Mouse (Mus musculus) liver, embryonic 14.5 days (tissue): Measurements from ENCODE around the gene Fhl3. TPM values are rescaled to one million over a fixed set of nuclear protein-coding genes. Genes with fewer than 3 reads are reported as not detected.
A peak's percentile ranks its signal among the peaks of the same experiment; 100 is the strongest.

Experiments
- ATAC-seq: fragments of 200-750 bp; cut with Nextera tagmentation; 2 replicates; pipeline ENCODE4 v1.8.0; 2017; ENCODE audit warnings: moderate number of reproducible peaks, mild to moderate bottlenecking, moderate library complexity; ENCODE audit not compliant: insufficient read depth
- DNase-seq, 3 experiments: peaks; one replicate each; pipeline ENCODE4 v3.0.0-alpha.2; 2012 to 2013; ENCODE audit warnings: low read depth in 3 of 3, low spot score in 3 of 3
- H3K27ac ChIP-seq: fragments of 300-500 bp; sonication (generic); 2 replicates; pipeline ENCODE4 v1.5.1; 2014; ENCODE audit warnings: moderate library complexity, mild to moderate bottlenecking, control low read depth, inconsistent platforms
- H3K27me3 ChIP-seq: fragments of 300-500 bp; sonication (generic); 2 replicates; pipeline ENCODE4 v1.6.1; 2014; ENCODE audit warnings: mild to moderate bottlenecking, low read length, moderate library complexity; ENCODE audit not compliant: control insufficient read depth, insufficient read depth
- H3K36me3 ChIP-seq: fragments of 300-500 bp; sonication (generic); replicated peaks from 2 replicates; pipeline ENCODE4 v1.6.1; 2014; ENCODE audit warnings: low read depth; ENCODE audit not compliant: control insufficient read depth, insufficient read depth
- H3K4me1 ChIP-seq, 2 experiments: fragments of 200-500 bp in 1 of 2; fragments of 300-500 bp in 1 of 2; sonication (generic) in 1 of 2; replicated peaks; 2 replicates each; pipeline ENCODE4 v1.6.1; 2012 to 2014; ENCODE audit warnings: antibody characterized with exemption in 1 of 2, inconsistent platforms in 1 of 2, low read length in 1 of 2; ENCODE audit not compliant: control insufficient read depth in 2 of 2, insufficient read depth in 2 of 2
- H3K4me2 ChIP-seq: fragments of 300-500 bp; sonication (generic); 2 replicates; pipeline ENCODE4 v1.6.1; 2014; ENCODE audit warnings: low read depth, mild to moderate bottlenecking, control low read depth, moderate library complexity
- H3K4me3 ChIP-seq, 2 experiments: fragments of 200-500 bp in 1 of 2; fragments of 300-500 bp in 1 of 2; sonication (generic) in 1 of 2; 2 replicates each; pipeline ENCODE4 v1.5.1; 2012 to 2014; ENCODE audit warnings: low read depth in 2 of 2, low read length in 2 of 2, mild to moderate bottlenecking in 2 of 2, control low read depth in 1 of 2, inconsistent platforms in 1 of 2, moderate library complexity in 1 of 2; ENCODE audit not compliant: insufficient read depth in 1 of 2
- H3K9ac ChIP-seq: fragments of 300-500 bp; sonication (generic); replicated peaks from 2 replicates; pipeline ENCODE4 v1.6.1; 2014; ENCODE audit warnings: mild to moderate bottlenecking, control low read depth, moderate library complexity
- H3K9me3 ChIP-seq: fragments of 300-500 bp; sonication (generic); 2 replicates; pipeline ENCODE4 v1.6.1; 2016; ENCODE audit warnings: low read length, mixed read lengths; ENCODE audit not compliant: control insufficient read depth
- CTCF ChIP-seq: IDR thresholded peaks from 2 replicates; pipeline ENCODE4 v1.5.1; 2016; ENCODE audit warnings: antibody characterized with exemption, low read depth, control low read depth
- EP300 ChIP-seq: IDR thresholded peaks from 2 replicates; pipeline ENCODE4 v1.6.1; 2016; ENCODE audit warnings: antibody characterized with exemption, low read depth
- WGBS: fragments of 180-500 bp; shearing (Covaris S2); extraction: QIAGEN DNeasy Blood & Tissue Kit; methylation state at CpG from one replicate; pipeline ENCODE4 v1.1.7; 2014; ENCODE audit not compliant: insufficient replicate concordance; 5-methylcytosine and 5-hydroxymethylcytosine counted together
- polyA plus RNA-seq, 2 experiments: library from polyadenylated mRNA; depleted of rRNA in 1 of 2; stranded (reverse) in 1 of 2; unstranded in 1 of 2; fragments of >200 nt; fragmentation: Nextera tagmentation in 1 of 2; extraction: Ambion mirVana in 1 of 2; gene quantifications; 2 replicates each; pipeline versions ENCODE4 v1.2.1 to v1.2.3; 2012 to 2014

Fhl3 gene
- polyA plus RNA-seq, 2 experiments: 2.7 to 2.8 TPM

GRCm38 (mm10) chr4:124692416-124692861, 8.1 kb upstream of the Fhl3 start:
- WGBS: 50% methylated on average over 3 of the region's 3 CpGs
- Histone ChIP-seq H3K4me1 (peaks cover 7 to 18% of the 10 kb centered on the region in 2 experiments; a peak in 3 of 4 replicates), H3K9ac (peak overlapping the region; percentile 69), H3K4me3 (peak overlapping the region; percentile 67 to 88), H3K9me3 (no peaks in the 10 kb centered on the region), H3K36me3 (no peaks in the 10 kb centered on the region; the same call in 1 of the 2 replicates), H3K27ac (no peak overlapping the region), H3K27me3 (no peaks in the 10 kb centered on the region), H3K4me2 (peak overlapping the region; percentile 80)
- no peak for TF ChIP-seq CTCF
- TF ChIP-seq EP300: no peak
- DNase-seq (no peak), ATAC-seq (no peak)

- Histone ChIP-seq H3K27me3 (no peaks in the 10 kb centered on the region), H3K36me3 (no peaks in the 10 kb centered on the region; the same call in 1 of the 2 replicates), H3K9ac (peak within 1 kb of the TSS; percentile 69), H3K4me3 (peak within 1 kb of the TSS; percentile 67 to 88), H3K4me1 (peaks cover 7 to 18% of the 10 kb centered on the region in 2 experiments; a peak in 3 of 4 replicates), H3K27ac (no peak within 1 kb of the TSS), H3K9me3 (no peaks in the 10 kb centered on the region), H3K4me2 (peak within 1 kb of the TSS; percentile 80)
- under 1% methylated on average over 43 of the region's 43 CpGs for WGBS
- TF ChIP-seq EP300: no peak
- TF ChIP-seq CTCF: no peak
- ATAC-seq (peak; percentile 96), DNase-seq (peak; percentile 81 to 88 (median 82))
These were observed 7.2 kb upstream of the Fhl3 start, which contains the start of gene Utp11 for GRCm38 (mm10) chr4:124693135-124693894. TSS of gene Utp11 (minus strand) at chr4:124693600.

GRCm38 (mm10) chr4:124694572-124694971, 5.9 kb upstream of the Fhl3 start:
- no peak for ATAC-seq
- 88% methylated on average over 2 of the region's 2 CpGs for WGBS

GRCm38 (mm10) chr4:124695786-124696516, 4.5 kb upstream of the Fhl3 start:
- WGBS: 4% methylated on average over 18 of the region's 18 CpGs
- H3K4me2 ChIP-seq: peak overlapping the region; percentile 48

More at GRCm38 (mm10) chr4:124694572-124694971, 5.9 kb upstream of the Fhl3 start:
- DNase-seq: no peak
- no peak overlapping the region for H3K27ac ChIP-seq
- H3K36me3 ChIP-seq: no peaks in the 10 kb centered on the region
- no peaks in the 10 kb centered on the region for H3K9me3 ChIP-seq
- TF ChIP-seq CTCF (no peak), EP300 (no peak)
- no peak overlapping the region for H3K4me2 ChIP-seq
- H3K9ac ChIP-seq: no peak overlapping the region
- no peak overlapping the region for H3K4me3 ChIP-seq
- peaks cover 7 to 18% of the 10 kb centered on the region in 2 experiments; a peak in 3 of 4 replicates for H3K4me1 ChIP-seq
- H3K27me3 ChIP-seq: no peaks in the 10 kb centered on the region

More at GRCm38 (mm10) chr4:124695786-124696516, 4.5 kb upstream of the Fhl3 start:
- Histone ChIP-seq H3K36me3 (no peaks in the 10 kb centered on the region), H3K9ac (0 out of 2 replicates have a peak overlapping the region, but pooled peaks have one; percentile 20), H3K4me1 (peaks cover 12 to 23% of the 10 kb centered on the region in 2 experiments), H3K27me3 (no peaks in the 10 kb centered on the region; the same call in 1 of the 2 replicates), H3K27ac (no peak overlapping the region), H3K9me3 (no peaks in the 10 kb centered on the region), H3K4me3 (peak overlapping the region; percentile 12 to 35; a peak in 2 of 4 replicates)
- ATAC-seq (no peak), DNase-seq (no peak)
- TF ChIP-seq CTCF (no peak), EP300 (no peak)
